Mouse (Mus musculus) MEL (cell line): ENCODE data around the gene Tmem220. TPM values are rescaled to one million over a fixed set of nuclear protein-coding genes. Genes with fewer than 3 reads are reported as not detected.

Experiments used
- DNase-seq: peaks from one replicate; pipeline ENCODE4 v3.0.0; 2011; ENCODE audit warnings: low read depth, low spot score
- H3K27ac ChIP-seq: 2 replicates; pipeline ENCODE4 v1.5.1; 2012; ENCODE audit warnings: low read depth, mild to moderate bottlenecking, control low read depth, low read length, moderate library complexity; ENCODE audit not compliant: control insufficient read depth
- H3K27me3 ChIP-seq, 2 experiments: fragments of 150-350 bp in 1 of 2; sonication (generic) in 1 of 2; 2 replicates each; pipeline ENCODE4 v1.6.1; 2012; ENCODE audit warnings: low read length in 2 of 2, mild to moderate bottlenecking in 2 of 2, improper control_type of control experiment in 1 of 2, moderate library complexity in 1 of 2; ENCODE audit not compliant: insufficient read depth in 2 of 2, control insufficient read depth in 1 of 2
- H3K36me3 ChIP-seq, 2 experiments: 2 replicates each; pipeline ENCODE4 v1.6.1; 2012 to 2014; ENCODE audit warnings: low read length in 2 of 2, improper control_type of control experiment in 1 of 2, inconsistent platforms in 1 of 2, mild to moderate bottlenecking in 1 of 2; ENCODE audit not compliant: insufficient read depth in 2 of 2, control insufficient read depth in 1 of 2
- H3K4me1 ChIP-seq, 2 experiments: fragments of 150-350 bp in 1 of 2; sonication (generic) in 1 of 2; 2 replicates each; pipeline ENCODE4 v1.6.1; 2012; ENCODE audit warnings: low read length in 2 of 2, improper control_type of control experiment in 1 of 2, mild to moderate bottlenecking in 1 of 2; ENCODE audit not compliant: insufficient read depth in 2 of 2, control insufficient read depth in 1 of 2
- H3K4me3 ChIP-seq, 2 experiments: fragments of 150-350 bp in 1 of 2; sonication (generic) in 1 of 2; 2 replicates each; pipeline ENCODE4 v1.5.1; 2012; ENCODE audit warnings: low read depth in 2 of 2, low read length in 2 of 2, mild to moderate bottlenecking in 2 of 2, moderate library complexity in 2 of 2, control low read depth in 1 of 2, improper control_type of control experiment in 1 of 2; ENCODE audit not compliant: control insufficient read depth in 1 of 2, insufficient read depth in 1 of 2
- H3K79me2 ChIP-seq: 2 replicates; pipeline ENCODE4 v1.6.1; 2012; ENCODE audit warnings: mild to moderate bottlenecking, low read length, moderate library complexity; ENCODE audit not compliant: control insufficient read depth, poor library complexity, insufficient read depth
- H3K9ac ChIP-seq: 2 replicates; pipeline ENCODE4 v1.6.1; 2012; ENCODE audit warnings: low read depth, mild to moderate bottlenecking, control low read depth, low read length, moderate library complexity; ENCODE audit not compliant: control insufficient read depth, poor library complexity, severe bottlenecking
- H3K9me3 ChIP-seq: fragments of 150-350 bp; sonication (generic); replicated peaks from 2 replicates; pipeline ENCODE4 v1.6.1; 2012; ENCODE audit warnings: mild to moderate bottlenecking, low read length, improper control_type of control experiment, moderate library complexity; ENCODE audit not compliant: insufficient read depth
- BHLHE40 ChIP-seq: IDR thresholded peaks from 2 replicates; pipeline ENCODE4 v1.6.1; 2012; ENCODE audit warnings: low read depth, mild to moderate bottlenecking, inconsistent platforms, low read length, improper control_type of control experiment, borderline replicate concordance
- E2F4 ChIP-seq: IDR thresholded peaks from 2 replicates; pipeline ENCODE4 v1.6.1; 2011; ENCODE audit warnings: low read depth, low read length, improper control_type of control experiment, borderline replicate concordance
- ETS1 ChIP-seq: IDR thresholded peaks from 2 replicates; pipeline ENCODE4 v1.6.1; 2012; ENCODE audit warnings: low read depth, mild to moderate bottlenecking, inconsistent platforms, low read length, improper control_type of control experiment, moderate library complexity
- GABPA ChIP-seq: IDR thresholded peaks from 2 replicates; pipeline ENCODE4 v1.6.1; 2012; ENCODE audit warnings: low read depth, mild to moderate bottlenecking, inconsistent platforms, low read length, improper control_type of control experiment, moderate library complexity
- GATA1 ChIP-seq: IDR thresholded peaks from 2 replicates; pipeline ENCODE4 v1.6.1; 2011; ENCODE audit warnings: low read depth, low read length, improper control_type of control experiment
- HCFC1 ChIP-seq: IDR thresholded peaks from 2 replicates; pipeline ENCODE4 v1.6.1; 2012; ENCODE audit warnings: low read depth, mild to moderate bottlenecking, inconsistent platforms, low read length, improper control_type of control experiment, moderate library complexity
- JUND ChIP-seq: IDR thresholded peaks from 2 replicates; pipeline ENCODE4 v1.6.1; 2011; ENCODE audit warnings: low read depth, mild to moderate bottlenecking, improper control_type of control experiment, low read length
- MAX ChIP-seq: IDR thresholded peaks from 2 replicates; pipeline ENCODE4 v1.6.1; 2011; ENCODE audit warnings: low read length, improper control_type of control experiment
- MAZ ChIP-seq: IDR thresholded peaks from 2 replicates; pipeline ENCODE4 v1.6.1; 2012; ENCODE audit warnings: low read depth, mild to moderate bottlenecking, inconsistent platforms, low read length, improper control_type of control experiment
- MEF2A ChIP-seq: IDR thresholded peaks from 2 replicates; pipeline ENCODE4 v1.6.1; 2014; ENCODE audit warnings: low read depth, mild to moderate bottlenecking, inconsistent platforms, low read length, improper control_type of control experiment; ENCODE audit not compliant: poor library complexity, insufficient replicate concordance, severe bottlenecking; ENCODE audit errors: extremely low read depth
- MYB ChIP-seq: IDR thresholded peaks from 2 replicates; pipeline ENCODE4 v1.6.1; 2011; ENCODE audit warnings: mild to moderate bottlenecking, low read depth, low read length, improper control_type of control experiment
- MYC ChIP-seq: IDR thresholded peaks from 2 replicates; pipeline ENCODE4 v1.6.1; 2011; ENCODE audit warnings: low read depth, mild to moderate bottlenecking, low read length, improper control_type of control experiment, moderate library complexity
- NRF1 ChIP-seq: IDR thresholded peaks from 2 replicates; pipeline ENCODE4 v1.6.1; 2014; ENCODE audit warnings: low read depth, mild to moderate bottlenecking, inconsistent platforms, low read length, improper control_type of control experiment, moderate library complexity; ENCODE audit not compliant: poor library complexity, insufficient read depth, severe bottlenecking
- POLR2AphosphoS5 ChIP-seq: IDR thresholded peaks from 2 replicates; pipeline ENCODE4 v1.6.1; 2012; ENCODE audit warnings: low read depth, borderline replicate concordance, mild to moderate bottlenecking, inconsistent platforms, low read length, moderate library complexity, mixed read lengths
- RAD21 ChIP-seq: IDR thresholded peaks from 2 replicates; pipeline ENCODE4 v1.6.1; 2011; ENCODE audit warnings: mild to moderate bottlenecking, low read depth, low read length, improper control_type of control experiment
- RCOR1 ChIP-seq: IDR thresholded peaks from 2 replicates; pipeline ENCODE4 v1.6.1; 2012; ENCODE audit warnings: low read depth, mild to moderate bottlenecking, inconsistent platforms, low read length, improper control_type of control experiment
- SIN3A ChIP-seq: IDR thresholded peaks from 2 replicates; pipeline ENCODE4 v1.6.1; 2012; ENCODE audit warnings: low read length, improper control_type of control experiment, inconsistent platforms
- SMC3 ChIP-seq: IDR thresholded peaks from 2 replicates; pipeline ENCODE4 v1.6.1; 2011; ENCODE audit warnings: low read depth, low read length, improper control_type of control experiment
- TAL1 ChIP-seq: IDR thresholded peaks from 2 replicates; pipeline ENCODE4 v1.6.1; 2012; ENCODE audit warnings: mild to moderate bottlenecking, inconsistent platforms, low read length, moderate library complexity, mixed read lengths
- TCF12 ChIP-seq: IDR thresholded peaks from 2 replicates; pipeline ENCODE4 v1.6.1; 2014; ENCODE audit warnings: low read depth, mild to moderate bottlenecking, inconsistent platforms, low read length, improper control_type of control experiment, moderate library complexity
- UBTF ChIP-seq: IDR thresholded peaks from 2 replicates; pipeline ENCODE4 v1.6.1; 2012; ENCODE audit warnings: low read depth, mild to moderate bottlenecking, inconsistent platforms, low read length, improper control_type of control experiment, moderate library complexity, borderline replicate concordance; ENCODE audit not compliant: insufficient read depth
- USF1 ChIP-seq: IDR thresholded peaks from 2 replicates; pipeline ENCODE4 v1.6.1; 2014; ENCODE audit warnings: low read depth, mild to moderate bottlenecking, inconsistent platforms, low read length, improper control_type of control experiment, moderate library complexity
- ZKSCAN1 ChIP-seq: IDR thresholded peaks from 2 replicates; pipeline ENCODE4 v1.6.1; 2012; ENCODE audit warnings: low read depth, mild to moderate bottlenecking, inconsistent platforms, low read length, improper control_type of control experiment, moderate library complexity
- ZMIZ1 ChIP-seq: IDR thresholded peaks from 2 replicates; pipeline ENCODE4 v1.6.1; 2012; ENCODE audit warnings: low read depth, mild to moderate bottlenecking, inconsistent platforms, low read length, improper control_type of control experiment, moderate library complexity
- polyA plus RNA-seq, 2 experiments: library from polyadenylated mRNA; stranded (reverse) in 1 of 2; unstranded in 1 of 2; fragments of >175 nt in 1 of 2; fragments of >200 nt in 1 of 2; gene quantifications; 2 replicates each; pipeline versions ENCODE4 v1.2.1 to v1.2.4; 2012; ENCODE audit warnings: low replicate concordance in 2 of 2, low read depth in 1 of 2; ENCODE audit not compliant: insufficient read length in 2 of 2, insufficient read depth in 1 of 2, missing spikeins in 1 of 2
- total RNA-seq: library from RNA; depleted of rRNA; stranded (reverse); fragments of 300-350 nt; gene quantifications from 2 replicates; pipeline ENCODE4 v1.2.3, GENCODE M21; 2012

Gene Tmem220
- total and polyA plus RNA-seq, 3 experiments: 0.35 to 0.99 TPM; not detected in 1

GRCm38 (mm10) chr11:67054754-67055365, 29.9 kb downstream of the Tmem220 start:
- Histone ChIP-seq H3K4me1 (peaks cover 4% of the 10 kb centered on the region in 2 experiments; a peak in 3 of 4 replicates), H3K4me3 (no peak overlapping the region), H3K79me2 (peaks cover 27% of the 10 kb centered on the region), H3K9me3 (no peaks in the 10 kb centered on the region), H3K27me3 (no peaks in the 10 kb centered on the region), H3K9ac (no peak overlapping the region), H3K36me3 (peaks cover 14 to 20% of the 10 kb centered on the region in 2 experiments), H3K27ac (no peak overlapping the region)
- TF ChIP-seq TAL1: no peak
- TF ChIP-seq RAD21: no peak
- TF ChIP-seq SMC3: no peak
- no peak for TF ChIP-seq SIN3A
- no peak for TF ChIP-seq TCF12
- no peak for TF ChIP-seq JUND
- no peak for TF ChIP-seq MEF2A
- TF ChIP-seq GATA1: no peak
- TF ChIP-seq E2F4: no peak
- no peak for TF ChIP-seq MAZ
- no peak for DNase-seq

GRCm38 (mm10) chr11:67061311-67061710, 36.4 kb downstream of the Tmem220 start:
- no peak overlapping the region for H3K4me3 ChIP-seq
- H3K27me3 ChIP-seq: no peaks in the 10 kb centered on the region
- DNase-seq: no peak
- H3K36me3 ChIP-seq: peaks cover 0 to 32% of the 10 kb centered on the region in 2 experiments; a peak in 2 of 4 replicates
- TF ChIP-seq MYC (no peak), NRF1 (no peak), MAX (no peak), MYB (no peak), ZMIZ1 (no peak), MAZ (no peak)
- TF ChIP-seq, all 39 proteins: peak for 0
- Histone ChIP-seq H3K79me2 (no peaks in the 10 kb centered on the region; the same call in 1 of the 2 replicates), H3K9me3 (no peaks in the 10 kb centered on the region), H3K4me1 (no peaks in the 10 kb centered on the region), H3K9ac (no peak overlapping the region), H3K27ac (no peak overlapping the region)

- no peaks in the 10 kb centered on the region for H3K4me1 ChIP-seq
- peaks cover 0 to 25% of the 10 kb centered on the region in 2 experiments; a peak in 2 of 4 replicates for H3K36me3 ChIP-seq
- TF ChIP-seq HCFC1: no peak
- TF ChIP-seq E2F4: no peak
- no peak for TF ChIP-seq USF1
- TF ChIP-seq BHLHE40: no peak
- no peak for TF ChIP-seq ETS1
- no peak for TF ChIP-seq SMC3
- TF ChIP-seq RAD21: no peak
- no peak for TF ChIP-seq MAX
- no peak for TF ChIP-seq GABPA
- no peak for TF ChIP-seq UBTF
- TF ChIP-seq RCOR1: no peak
- TF ChIP-seq POLR2AphosphoS5: no peak
- no peak for TF ChIP-seq ZKSCAN1
- H3K27ac ChIP-seq: no peak overlapping the region
- DNase-seq: no peak
- no peaks in the 10 kb centered on the region; the same call in 1 of the 2 replicates for H3K79me2 ChIP-seq
- no peak overlapping the region for H3K9ac ChIP-seq
- no peak overlapping the region for H3K4me3 ChIP-seq
- no peaks in the 10 kb centered on the region for H3K9me3 ChIP-seq
- no peaks in the 10 kb centered on the region for H3K27me3 ChIP-seq
These were observed 37.8 kb downstream of the Tmem220 start for GRCm38 (mm10) chr11:67062726-67063125.
